Mouse (Mus musculus) CD4-positive, CD25-positive, alpha-beta regulatory T cell (primary cell): ENCODE measurements around the gene Bpgm. TPM values are rescaled to one million over a fixed set of nuclear protein-coding genes. Genes with fewer than 3 reads are reported as not detected.

ENCODE experiments used
- polyA plus RNA-seq: library from polyadenylated mRNA; unstranded; fragments of 100-300 nt; shearing (Covaris generic); gene quantifications from one replicate; pipeline ENCODE4 v1.2.1, GENCODE M21; 2017

The Bpgm gene
- 21.6 TPM for polyA plus RNA-seq

DNA sequence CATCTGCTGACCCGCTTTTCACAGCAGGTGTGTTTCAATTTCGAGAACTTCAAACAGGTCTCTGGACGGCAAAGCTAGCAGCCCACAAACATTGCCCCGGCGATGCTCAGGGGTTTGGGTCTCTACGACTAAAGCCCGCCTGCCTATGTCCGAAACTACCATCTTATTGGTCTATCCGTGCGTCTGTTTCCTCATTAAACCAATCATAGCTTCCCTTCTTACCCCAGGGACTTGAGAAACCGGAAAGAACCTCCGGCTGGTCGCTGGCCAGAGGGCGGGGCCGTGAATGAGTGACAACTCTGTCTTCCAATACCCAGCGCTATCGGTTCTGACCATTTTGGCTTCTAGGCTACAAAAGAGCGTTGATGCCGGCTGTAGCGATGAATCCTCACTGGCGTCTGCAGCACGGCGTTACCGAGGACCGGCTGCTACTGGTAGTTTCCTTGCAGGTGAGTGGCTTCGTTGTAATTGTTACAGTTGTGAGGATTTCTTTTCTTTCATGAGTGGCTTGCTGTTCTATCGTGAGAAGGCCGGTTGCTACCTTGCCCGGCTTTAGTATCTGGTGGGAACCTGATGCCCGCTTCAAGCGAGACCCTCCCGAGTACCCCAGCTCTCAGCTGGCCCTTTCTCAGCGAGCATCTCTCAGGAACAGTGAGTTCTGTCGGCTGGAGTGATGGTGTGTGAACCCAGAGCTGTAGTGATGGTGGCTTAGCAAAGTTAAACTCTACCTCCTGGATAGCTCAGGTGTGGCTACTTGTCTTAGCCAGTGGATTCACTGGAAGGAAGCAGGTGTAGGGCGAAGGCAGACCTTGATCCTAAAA lies at the start of gene Bpgm:
Gene Bpgm (plus strand): TSS at position 234 of the 821 bp plus-strand sequence.

Other genes with a start within 250 kb of the Bpgm start
- 344 TPM for gene Akr1b3, start 158.7 kb upstream of the Bpgm start, polyA plus RNA-seq
- not detected for gene Akr1b8, start 122.1 kb upstream of the Bpgm start, polyA plus RNA-seq
- 44.1 TPM for gene Akr1b10, start 92.0 kb upstream of the Bpgm start, polyA plus RNA-seq
- 0.23 TPM for gene Akr1b7, start 63.9 kb upstream of the Bpgm start, polyA plus RNA-seq
- gene Cald1, start 122.3 kb downstream of the Bpgm start, polyA plus RNA-seq = 0.22 TPM